Mouse (Mus musculus): Measurements from ENCODE around the gene Sept9. TPM values are rescaled to one million over a fixed set of nuclear protein-coding genes. Genes with fewer than 3 reads are reported as not detected.

The Sept9 gene
- polyA plus RNA-seq, 1 experiment from 2014 or later: 126 TPM

DNA sequence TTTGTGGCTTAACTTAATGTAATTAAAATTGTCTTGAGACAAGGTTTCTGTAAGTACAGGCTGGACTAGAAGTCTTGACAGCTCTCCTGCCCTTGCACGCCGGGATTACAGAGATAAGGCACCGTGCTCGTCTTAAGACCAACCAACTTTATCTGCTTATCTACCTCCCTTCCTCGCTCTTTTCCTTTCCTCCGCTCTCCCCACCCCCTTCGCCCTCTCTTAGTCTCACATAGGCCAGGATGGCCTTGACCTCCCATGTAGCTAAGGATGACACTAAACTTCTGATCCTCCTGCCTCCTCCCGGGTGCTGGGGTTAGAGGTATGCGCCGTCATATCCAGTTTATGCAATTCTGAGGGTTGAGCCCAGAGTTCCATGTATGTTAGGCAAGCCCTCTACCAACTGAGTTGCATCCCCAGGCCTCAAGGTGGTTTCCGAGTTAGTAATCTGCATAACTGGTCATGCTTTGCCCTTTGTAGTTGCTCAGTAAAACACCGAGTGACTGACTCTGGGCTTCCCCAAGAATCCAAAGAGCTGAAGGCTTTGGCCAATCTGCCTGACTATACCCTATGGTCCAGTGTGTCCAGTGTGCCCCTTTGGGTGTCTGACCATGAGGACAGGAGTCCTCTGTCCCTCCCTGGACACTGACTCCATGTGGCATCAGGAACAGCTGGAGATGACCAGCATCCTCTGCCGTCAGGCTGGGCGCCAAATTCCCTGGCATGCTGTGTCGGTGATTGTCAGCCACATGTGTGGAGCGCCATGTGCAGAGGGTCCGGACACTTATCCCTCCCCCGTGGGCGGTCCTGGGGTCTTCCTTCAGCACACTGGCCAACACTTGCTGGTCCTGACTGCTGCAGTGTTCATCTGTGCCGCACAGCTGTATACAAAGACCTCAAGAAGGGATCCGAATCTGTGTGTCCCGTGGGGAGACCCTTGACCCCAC is 50.8 kb downstream of the Sept9 start:
- no peak overlapping the region for H3K27ac ChIP-seq
- no peak overlapping the region for H3K9ac ChIP-seq
- H3K4me2 ChIP-seq: no peak overlapping the region
- no peak for ATAC-seq (replicated peaks; ENCODE audit: low FRiP score)
- H3K27me3 ChIP-seq: no peaks in the 10 kb centered on the region
- H3K4me1 ChIP-seq: peaks cover 91% of the 10 kb centered on the region
- H3K4me3 ChIP-seq (replicated peaks): no peak overlapping the region
- WGBS: 88% methylated on average over 22 of the region's 22 CpGs
- H3K36me3 ChIP-seq: no peaks in the 10 kb centered on the region
- no peaks in the 10 kb centered on the region for H3K9me3 ChIP-seq (replicated peaks)

- 79% methylated on average over 4 of the region's 4 CpGs for WGBS
- Histone ChIP-seq H3K36me3 (no peaks in the 10 kb centered on the region), H3K27ac (0 out of 2 replicates have a peak overlapping the region, but pooled peaks have one; percentile 54), H3K9ac (no peak overlapping the region), H3K4me1 (peaks cover 89% of the 10 kb centered on the region), H3K4me3 (replicated peaks) (no peak overlapping the region), H3K9me3 (replicated peaks) (no peaks in the 10 kb centered on the region), H3K4me2 (no peak overlapping the region), H3K27me3 (no peaks in the 10 kb centered on the region)
- ATAC-seq (replicated peaks; ENCODE audit: low FRiP score): no peak
Observed at GRCm38 (mm10) chr11:117251755-117252154, 52.3 kb downstream of the Sept9 start.

- Histone ChIP-seq H3K27me3 (no peaks in the 10 kb centered on the region), H3K9me3 (replicated peaks) (no peaks in the 10 kb centered on the region), H3K36me3 (no peaks in the 10 kb centered on the region), H3K9ac (no peak overlapping the region), H3K27ac (no peak overlapping the region), H3K4me2 (no peak overlapping the region), H3K4me3 (replicated peaks) (no peak overlapping the region), H3K4me1 (peaks cover 78% of the 10 kb centered on the region)
- ATAC-seq (replicated peaks; ENCODE audit: low FRiP score): no peak
- WGBS: 81% methylated on average over 13 of the region's 13 CpGs
Observed at GRCm38 (mm10) chr11:117252846-117253245, 53.4 kb downstream of the Sept9 start.

GRCm38 (mm10) chr11:117254161-117255107 is 55.0 kb downstream of the Sept9 start:
- H3K36me3 ChIP-seq: no peaks in the 10 kb centered on the region
- H3K4me2 ChIP-seq: no peak overlapping the region
- WGBS: 59% methylated on average over 18 of the region's 18 CpGs
- no peaks in the 10 kb centered on the region for H3K9me3 ChIP-seq (replicated peaks)
- H3K4me1 ChIP-seq: peaks cover 62% of the 10 kb centered on the region
- H3K27ac ChIP-seq: peak overlapping the region; percentile 15
- no peak overlapping the region for H3K9ac ChIP-seq
- no peak overlapping the region for H3K4me3 ChIP-seq (replicated peaks)
- H3K27me3 ChIP-seq: no peaks in the 10 kb centered on the region
- ATAC-seq (replicated peaks; ENCODE audit: low FRiP score): no peak

DNA sequence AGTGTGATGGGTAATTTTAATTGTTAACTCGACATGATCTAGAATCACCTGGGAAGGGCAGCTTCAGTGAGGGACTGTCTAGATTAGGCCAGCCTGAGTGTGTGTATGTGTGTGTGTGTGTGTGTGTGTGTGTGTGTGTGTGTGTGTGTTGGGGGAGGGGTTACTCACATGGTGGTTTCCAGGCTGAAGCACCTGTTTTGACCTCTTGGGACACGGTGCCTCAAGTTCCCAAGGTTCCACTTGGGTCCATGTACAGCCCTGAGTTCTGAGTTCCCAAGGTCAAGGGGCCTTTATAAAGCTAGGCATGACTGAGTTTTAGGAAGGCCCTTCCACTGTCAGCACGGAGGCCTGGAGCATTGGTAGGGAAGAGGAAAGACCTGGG is 55.6 kb downstream of the Sept9 start:
- no peaks in the 10 kb centered on the region for H3K9me3 ChIP-seq (replicated peaks)
- WGBS: 78% methylated on average over 3 of the region's 3 CpGs
- no peak for ATAC-seq (replicated peaks; ENCODE audit: low FRiP score)
- no peak overlapping the region for H3K27ac ChIP-seq
- no peaks in the 10 kb centered on the region for H3K27me3 ChIP-seq
- H3K9ac ChIP-seq: no peak overlapping the region
- H3K4me2 ChIP-seq: no peak overlapping the region
- H3K36me3 ChIP-seq: no peaks in the 10 kb centered on the region
- H3K4me3 ChIP-seq (replicated peaks): no peak overlapping the region
- peaks cover 55% of the 10 kb centered on the region for H3K4me1 ChIP-seq

DNA sequence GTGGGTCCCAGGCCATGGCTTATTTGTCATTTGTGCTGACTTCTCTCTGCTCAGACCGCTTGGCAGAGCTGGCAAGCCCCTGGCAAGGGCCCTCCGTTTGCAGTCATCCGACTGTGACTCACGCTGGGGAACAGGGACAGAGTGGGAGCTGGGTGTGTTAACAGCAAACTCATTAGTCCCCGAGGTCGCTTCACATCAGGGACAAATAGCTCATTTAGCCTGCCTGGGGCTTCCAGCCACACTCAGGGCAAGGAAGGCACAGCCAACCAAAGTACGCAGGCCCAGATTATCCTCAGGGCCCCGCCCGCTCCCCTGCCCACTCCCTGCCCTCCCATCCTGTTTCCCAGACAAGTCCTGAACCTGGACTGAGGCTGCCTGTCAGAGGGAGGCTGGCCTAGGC is 56.6 kb downstream of the Sept9 start:
- no peak overlapping the region for H3K9ac ChIP-seq
- peak overlapping the region; percentile 48 for H3K27ac ChIP-seq
- H3K4me2 ChIP-seq: no peak overlapping the region
- H3K4me1 ChIP-seq: peaks cover 50% of the 10 kb centered on the region
- ATAC-seq (replicated peaks; ENCODE audit: low FRiP score): no peak
- no peaks in the 10 kb centered on the region for H3K36me3 ChIP-seq
- H3K9me3 ChIP-seq (replicated peaks): no peaks in the 10 kb centered on the region
- 48% methylated on average over 9 of the region's 9 CpGs for WGBS
- no peak overlapping the region for H3K4me3 ChIP-seq (replicated peaks)
- H3K27me3 ChIP-seq: no peaks in the 10 kb centered on the region

GRCm38 (mm10) chr11:117256840-117257239 is 57.4 kb downstream of the Sept9 start:
- H3K4me1 ChIP-seq: peaks cover 43% of the 10 kb centered on the region
- no peak overlapping the region for H3K27ac ChIP-seq
- no peak overlapping the region for H3K4me3 ChIP-seq (replicated peaks)
- H3K36me3 ChIP-seq: no peaks in the 10 kb centered on the region
- H3K27me3 ChIP-seq: no peaks in the 10 kb centered on the region
- H3K9ac ChIP-seq: no peak overlapping the region
- H3K9me3 ChIP-seq (replicated peaks): no peaks in the 10 kb centered on the region
- H3K4me2 ChIP-seq: no peak overlapping the region
- ATAC-seq (replicated peaks; ENCODE audit: low FRiP score): no peak
- 87% methylated on average over 6 of the region's 6 CpGs for WGBS

- Histone ChIP-seq H3K27ac (no peak overlapping the region), H3K4me1 (peaks cover 42% of the 10 kb centered on the region), H3K9me3 (replicated peaks) (no peaks in the 10 kb centered on the region), H3K36me3 (no peaks in the 10 kb centered on the region), H3K4me2 (no peak overlapping the region), H3K27me3 (no peaks in the 10 kb centered on the region), H3K9ac (no peak overlapping the region), H3K4me3 (replicated peaks) (no peak overlapping the region)
- WGBS: 89% methylated on average over 1 of the region's 1 CpGs
- ATAC-seq (replicated peaks; ENCODE audit: low FRiP score): no peak
Observed at GRCm38 (mm10) chr11:117257266-117257665, 57.8 kb downstream of the Sept9 start.

DNA sequence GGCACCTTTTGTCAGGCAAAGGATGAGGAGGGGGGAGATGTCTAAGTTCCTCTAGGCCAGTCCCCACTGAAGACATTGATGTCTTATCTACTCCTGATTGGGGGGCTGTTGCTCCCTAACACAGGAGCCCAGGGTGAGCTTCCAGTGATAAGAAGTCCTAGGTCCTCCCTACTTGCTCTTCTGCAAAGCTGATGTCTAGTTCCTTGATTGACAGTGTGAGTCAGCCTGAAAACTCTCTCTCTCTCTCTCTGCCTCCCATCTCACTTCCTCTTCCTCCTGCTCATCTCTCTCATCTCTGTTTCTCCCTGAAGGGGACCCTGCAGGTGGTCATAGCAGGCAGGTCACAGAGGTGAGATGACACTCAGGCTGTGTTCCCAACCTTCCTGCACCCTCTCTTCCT is 58.4 kb downstream of the Sept9 start:
- Histone ChIP-seq H3K4me2 (no peak overlapping the region), H3K4me1 (peaks cover 42% of the 10 kb centered on the region), H3K9me3 (replicated peaks) (no peaks in the 10 kb centered on the region), H3K9ac (no peak overlapping the region), H3K27me3 (no peaks in the 10 kb centered on the region), H3K4me3 (replicated peaks) (no peak overlapping the region), H3K36me3 (no peaks in the 10 kb centered on the region), H3K27ac (no peak overlapping the region)
- ATAC-seq (replicated peaks; ENCODE audit: low FRiP score): no peak

DNA sequence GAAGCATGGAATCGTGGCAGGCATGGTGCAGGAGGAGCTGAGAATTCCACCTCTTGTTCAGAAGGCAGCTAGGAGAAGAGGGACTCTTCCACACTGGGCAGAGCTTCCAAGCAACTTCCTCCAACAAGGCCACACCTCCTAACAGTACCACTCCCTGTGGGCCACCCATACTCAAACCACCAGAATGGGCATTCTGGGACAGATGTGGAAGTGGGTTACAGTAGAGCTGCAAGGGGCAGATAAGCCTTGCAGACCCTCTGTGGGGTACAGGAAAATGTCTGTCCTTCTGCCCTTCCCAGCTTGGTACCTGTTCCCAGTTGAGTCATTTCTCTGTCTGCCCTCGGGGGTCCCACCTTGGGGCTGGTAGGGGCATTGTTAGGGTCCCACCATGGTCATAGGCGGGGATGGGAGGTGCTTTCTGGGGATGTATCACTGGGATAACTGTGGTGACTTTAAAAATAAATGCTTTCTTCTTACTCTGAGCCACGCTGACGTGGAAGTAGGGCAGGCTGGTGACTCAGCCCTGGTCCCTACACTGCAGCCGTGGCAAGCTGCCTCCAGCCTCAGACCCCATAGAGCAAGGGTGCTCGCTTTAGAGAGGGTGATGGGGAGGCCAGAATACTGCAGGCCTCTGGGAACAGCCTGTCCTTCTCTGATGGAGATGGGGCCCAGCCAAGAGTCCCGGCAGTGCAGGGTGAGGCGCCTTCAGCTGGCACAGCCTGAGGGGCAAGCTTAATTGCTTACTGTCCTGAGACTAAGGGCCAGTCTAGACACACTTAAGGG is 59.9 kb downstream of the Sept9 start:
- Histone ChIP-seq H3K9me3 (replicated peaks) (no peaks in the 10 kb centered on the region), H3K36me3 (no peaks in the 10 kb centered on the region), H3K4me3 (replicated peaks) (no peak overlapping the region), H3K27me3 (no peaks in the 10 kb centered on the region), H3K4me1 (peaks cover 42% of the 10 kb centered on the region), H3K4me2 (no peak overlapping the region), H3K27ac (no peak overlapping the region), H3K9ac (no peak overlapping the region)
- ATAC-seq (replicated peaks; ENCODE audit: low FRiP score): no peak
- WGBS: 83% methylated on average over 9 of the region's 9 CpGs

DNA sequence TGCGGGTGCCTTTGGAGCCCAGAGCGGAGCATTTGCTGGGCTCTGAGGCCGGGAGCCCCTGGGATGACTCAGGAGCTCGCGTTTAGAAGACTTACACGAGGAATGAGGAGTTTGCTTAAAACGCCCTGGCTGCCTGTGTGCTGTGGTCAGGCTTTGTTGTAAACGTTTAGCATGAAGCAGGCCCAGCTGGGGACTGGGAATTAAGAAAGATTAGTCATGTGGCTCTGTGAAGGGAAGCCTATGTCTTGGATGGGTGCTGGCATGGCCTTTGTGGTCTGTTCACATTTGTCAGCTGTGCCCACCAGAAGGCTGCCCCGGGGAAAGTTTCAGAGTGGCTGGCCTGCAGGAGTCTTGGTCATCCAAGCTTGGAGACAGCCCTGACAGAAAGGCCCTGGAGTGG is 61.2 kb downstream of the Sept9 start:
- 73% methylated on average over 9 of the region's 9 CpGs for WGBS
- H3K27me3 ChIP-seq: no peaks in the 10 kb centered on the region
- no peak overlapping the region for H3K4me3 ChIP-seq (replicated peaks)
- H3K27ac ChIP-seq: no peak overlapping the region
- H3K9me3 ChIP-seq (replicated peaks): no peaks in the 10 kb centered on the region
- H3K9ac ChIP-seq: no peak overlapping the region
- H3K36me3 ChIP-seq: no peaks in the 10 kb centered on the region
- ATAC-seq (replicated peaks; ENCODE audit: low FRiP score): no peak
- no peak overlapping the region for H3K4me2 ChIP-seq
- H3K4me1 ChIP-seq: peaks cover 44% of the 10 kb centered on the region

All from kidney, embryonic 15.5 days (tissue).